Mouse (Mus musculus): ENCODE results near the gene Paqr3.
A peak's percentile ranks its signal among the peaks of the same experiment; 100 is the strongest.

The Paqr3 gene

GRCm38 (mm10) chr5:97111207-97111910 is at the start of gene Paqr3:
Gene Paqr3 (minus strand): TSS chr5:97111596.
- peak; percentile 97 for ATAC-seq (ENCODE audit: insufficient number of reproducible peaks, low FRiP score, low TSS enrichment)

GRCm38 (mm10) chr5:97154688-97155087 is 43.3 kb upstream of the Paqr3 start:
- ATAC-seq (ENCODE audit: insufficient number of reproducible peaks, low FRiP score, low TSS enrichment) = 0 out of 2 replicates have a peak, but pooled peaks have one; percentile 45

- no peak for ATAC-seq (ENCODE audit: insufficient number of reproducible peaks, low FRiP score, low TSS enrichment)
Observed at GRCm38 (mm10) chr5:97135331-97135730, 23.9 kb upstream of the Paqr3 start.

GRCm38 (mm10) chr5:97129589-97129988 is 18.2 kb upstream of the Paqr3 start:
- ATAC-seq (ENCODE audit: insufficient number of reproducible peaks, low FRiP score, low TSS enrichment) = no peak

- ATAC-seq (ENCODE audit: insufficient number of reproducible peaks, low FRiP score, low TSS enrichment) = peak; percentile 84
Observed at GRCm38 (mm10) chr5:97128242-97129226, 17.1 kb upstream of the Paqr3 start.

GRCm38 (mm10) chr5:97127284-97127683 is 15.9 kb upstream of the Paqr3 start:
- no peak for ATAC-seq (ENCODE audit: insufficient number of reproducible peaks, low FRiP score, low TSS enrichment)

- ATAC-seq (ENCODE audit: insufficient number of reproducible peaks, low FRiP score, low TSS enrichment) = no peak
Observed at GRCm38 (mm10) chr5:97126005-97126404, 14.6 kb upstream of the Paqr3 start.

GRCm38 (mm10) chr5:97125459-97125970 is 14.1 kb upstream of the Paqr3 start:
- ATAC-seq (ENCODE audit: insufficient number of reproducible peaks, low FRiP score, low TSS enrichment) = no peak

- ATAC-seq (ENCODE audit: insufficient number of reproducible peaks, low FRiP score, low TSS enrichment) = no peak
Observed at GRCm38 (mm10) chr5:97124977-97125376, 13.6 kb upstream of the Paqr3 start.

GRCm38 (mm10) chr5:97110697-97111096 is 699 bp downstream of the Paqr3 start:
- ATAC-seq (ENCODE audit: insufficient number of reproducible peaks, low FRiP score, low TSS enrichment) = peak; percentile 27; the same call in 1 of the 2 replicates

- no peak for ATAC-seq (ENCODE audit: insufficient number of reproducible peaks, low FRiP score, low TSS enrichment)
Observed at GRCm38 (mm10) chr5:97110133-97110532, 1.3 kb downstream of the Paqr3 start.

GRCm38 (mm10) chr5:97108333-97108732 is 3.1 kb downstream of the Paqr3 start:
- ATAC-seq (ENCODE audit: insufficient number of reproducible peaks, low FRiP score, low TSS enrichment) = no peak

- no peak for ATAC-seq (ENCODE audit: insufficient number of reproducible peaks, low FRiP score, low TSS enrichment)
Observed at GRCm38 (mm10) chr5:97099954-97100353, 11.4 kb downstream of the Paqr3 start.

- no peak for ATAC-seq (ENCODE audit: insufficient number of reproducible peaks, low FRiP score, low TSS enrichment)
Observed at GRCm38 (mm10) chr5:97097631-97098041, 13.8 kb downstream of the Paqr3 start.

- no peak for ATAC-seq (ENCODE audit: insufficient number of reproducible peaks, low FRiP score, low TSS enrichment)
Observed at GRCm38 (mm10) chr5:97095335-97095734, 16.1 kb downstream of the Paqr3 start.

- no peak for ATAC-seq (ENCODE audit: insufficient number of reproducible peaks, low FRiP score, low TSS enrichment)
Observed at GRCm38 (mm10) chr5:97092970-97093369, 18.4 kb downstream of the Paqr3 start.

GRCm38 (mm10) chr5:97090034-97090784 is 21.2 kb downstream of the Paqr3 start:
- ATAC-seq (ENCODE audit: insufficient number of reproducible peaks, low FRiP score, low TSS enrichment) = no peak

GRCm38 (mm10) chr5:97089426-97089825 is 22.0 kb downstream of the Paqr3 start:
- no peak for ATAC-seq (ENCODE audit: insufficient number of reproducible peaks, low FRiP score, low TSS enrichment)

GRCm38 (mm10) chr5:97088231-97088630 is 23.2 kb downstream of the Paqr3 start:
- ATAC-seq (ENCODE audit: insufficient number of reproducible peaks, low FRiP score, low TSS enrichment) = no peak

- no peak for ATAC-seq (ENCODE audit: insufficient number of reproducible peaks, low FRiP score, low TSS enrichment)
Observed at GRCm38 (mm10) chr5:97087746-97088145, 23.6 kb downstream of the Paqr3 start.

Data from cerebellum, adult (tissue).